ENCODE assay signal across 25 mouse cellular contexts in the genomic region with DNA sequence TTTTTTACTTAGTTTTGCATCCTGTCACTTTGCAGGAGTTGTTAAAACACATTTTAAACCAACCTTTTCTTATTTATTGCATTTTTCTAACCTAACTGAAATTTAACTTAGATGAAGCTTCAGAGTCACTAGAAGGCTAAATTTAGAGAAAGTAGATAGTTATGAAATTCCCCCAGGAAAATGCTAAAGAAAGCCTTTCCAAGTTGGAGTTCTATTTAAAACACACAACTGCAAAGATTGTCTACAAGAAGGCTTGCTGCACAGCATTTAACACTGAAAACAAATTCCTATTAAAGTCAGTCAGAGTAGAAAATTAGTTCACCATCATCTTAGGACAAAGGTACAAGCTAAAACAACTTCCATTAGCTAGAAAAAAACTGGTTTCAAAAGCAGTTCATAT. TPM values are rescaled to one million over a fixed set of nuclear protein-coding genes. Genes with fewer than 3 reads are reported as not detected.
A peak's percentile ranks its signal among the peaks of the same experiment; 100 is the strongest.
DNase-seq lines count a peak whose midpoint lies in the region; ATAC-seq lines count a peak whose summit lies in the region.
"Had no signal": no experiment of that assay in that cellular context is flagged by ENCODE, and none has a peak within 500 bp of the region (broad histone marks: within the 10 kb centered on the region; RNA-seq: fewer than 3 reads in every experiment).

A gene (plus strand): TSS at position 262 of the 400 bp plus-strand sequence.

- DNase-seq in frontal cortex, postnatal 10 days (ENCODE audit: low spot score in 2 of 2): no peak
- peak; percentile 37 for DNase-seq in brain, adult 2 months (ENCODE audit: low read depth, low spot score)
- DNase-seq in telencephalon, adult 2 months (ENCODE audit: low read depth, low spot score): peak; percentile 34
- no peak for DNase-seq in embryo, embryonic 9.5 days (ENCODE audit: extremely low spot score)
- DNase-seq in adrenal gland, postnatal 10 days: no peak
- DNase-seq: adrenal gland, adult 2 months; adrenal gland, adult 8-10 months; adrenal gland, postnatal 14 days; adrenal gland, postnatal 25 days; adrenal gland, postnatal 36 days; B cell, adult 2 months; cerebellum, adult 11 months; cerebellum, adult 11-12 months; cerebellum, adult 18-20 months; cerebellum, adult 2 months; cerebellum, adult 8-10 months had no signal

- peak; percentile 97 for ATAC-seq in frontal cortex, adult (ENCODE audit: low TSS enrichment)
- ATAC-seq: activated CD4-positive, CD25-positive, alpha-beta regulatory T cell, adult 4 months; CD4-positive, CD25-positive, alpha-beta regulatory T cell, adult 4 months; Patski had no signal

RNA-seq across cellular contexts. Expression of the gene that starts here (rescaled TPM):
- not detected for total RNA-seq in adrenal gland, postnatal 10 days (2021)
- total RNA-seq: adrenal gland, adult 18-20 months; adrenal gland, adult 2 months; adrenal gland, adult 8-10 months; adrenal gland, postnatal 14 days; adrenal gland, postnatal 25 days; adrenal gland, postnatal 36 days; adrenal gland, postnatal 4 days; CH12.LX; ES-E14; MEL had no signal

Comparison
In these comparisons a context has a peak if more than half of its experiments do, and no peak if none do; other contexts are left out.
1. DNase-seq: peak in brain, adult 2 months (single experiment) and telencephalon, adult 2 months (single experiment); none in frontal cortex, postnatal 10 days (0 of 2), embryo, embryonic 9.5 days (single experiment) and adrenal gland, postnatal 10 days (single experiment).